Mouse (Mus musculus): ENCODE data around the gene Padi4. TPM values are rescaled to one million over a fixed set of nuclear protein-coding genes. Genes with fewer than 3 reads are reported as not detected.

Padi4 gene
- 0.83 and 1.2 TPM in 2 replicates for polyA plus RNA-seq (2015; fragmentation: Nextera tagmentation; extraction: Ambion mirVana)

GRCm38 (mm10) chr4:140774025-140774800 is at the start of gene Padi4:
Gene Padi4 (minus strand): TSS chr4:140774236.

GRCm38 (mm10) chr4:140810458-140811260 is 36.6 kb upstream of the Padi4 start, which contains the start of gene Padi3:
Gene Padi3 (minus strand): TSS chr4:140810648.

GRCm38 (mm10) chr4:140742543-140742942 is 31.5 kb downstream of the Padi4 start, which contains the start of gene Padi6:
Gene Padi6 (minus strand): TSS chr4:140742643.

GRCm38 (mm10) chr4:140700269-140701018 is 73.6 kb downstream of the Padi4 start, which contains the start of gene Rcc2:
Gene Rcc2 (plus strand): TSS chr4:140700541.

Small RNAs within 50 kb of the gene (microRNA-seq; reads per million reads assigned to microRNA genes)
- 0 reads per million in 2 experiments for gene Gm25951

Other genes starting within 250 kb of the Padi4 start
- 25.1 and 26.0 TPM in 2 replicates for gene Arhgef10l, start 108.2 kb downstream of the Padi4 start, polyA plus RNA-seq (2015; fragmentation: Nextera tagmentation; extraction: Ambion mirVana)
- gene Rcc2, start 73.7 kb downstream of the Padi4 start, polyA plus RNA-seq (2015; fragmentation: Nextera tagmentation; extraction: Ambion mirVana): 7.0 and 9.6 TPM in 2 replicates
- gene Padi6, start 31.6 kb downstream of the Padi4 start, polyA plus RNA-seq (2015; fragmentation: Nextera tagmentation; extraction: Ambion mirVana): 0.07 and 0.28 TPM in 2 replicates
- 0.09 and 0.10 TPM in 2 replicates for gene Padi3, start 36.4 kb upstream of the Padi4 start, polyA plus RNA-seq (2015; fragmentation: Nextera tagmentation; extraction: Ambion mirVana)
- gene Padi1, start 71.5 kb upstream of the Padi4 start, polyA plus RNA-seq (2015; fragmentation: Nextera tagmentation; extraction: Ambion mirVana): 0.05 TPM in 2 replicates
- gene Padi2, start 132.1 kb upstream of the Padi4 start, polyA plus RNA-seq (2015; fragmentation: Nextera tagmentation; extraction: Ambion mirVana): 55.7 and 69.2 TPM in 2 replicates
- 785 and 842 TPM in 2 replicates for gene Sdhb, start 187.0 kb upstream of the Padi4 start, polyA plus RNA-seq (2015; fragmentation: Nextera tagmentation; extraction: Ambion mirVana)
- 18.1 and 19.8 TPM in 2 replicates for gene Atp13a2, start 212.6 kb upstream of the Padi4 start, polyA plus RNA-seq (2015; fragmentation: Nextera tagmentation; extraction: Ambion mirVana)
- 295 and 341 TPM in 2 replicates for gene Mfap2, start 236.2 kb upstream of the Padi4 start, polyA plus RNA-seq (2015; fragmentation: Nextera tagmentation; extraction: Ambion mirVana)